Mouse (Mus musculus) frontal cortex, adult 2 months (tissue): ENCODE data around the gene Diras2. TPM values are rescaled to one million over a fixed set of nuclear protein-coding genes. Genes with fewer than 3 reads are reported as not detected.
"Not testable (repeated sequence)": the region's sequence is repeated elsewhere in the genome, so short reads cannot be mapped to it uniquely, and the experiment has no call there.

Experiments used
- DNase-seq, 2 experiments: peaks; one replicate each; pipeline ENCODE4 v3.0.0; 2022; ENCODE audit warnings: low spot score in 1 of 2; ENCODE audit errors: extremely low spot score in 1 of 2
- polyA plus RNA-seq: library from polyadenylated mRNA; depleted of rRNA; stranded (reverse); fragments of >200 nt; gene quantifications from 2 replicates; pipeline ENCODE4 v1.2.3, GENCODE M21; 2012

The Diras2 gene
- polyA plus RNA-seq, 1 experiment: 126 TPM

DNA sequence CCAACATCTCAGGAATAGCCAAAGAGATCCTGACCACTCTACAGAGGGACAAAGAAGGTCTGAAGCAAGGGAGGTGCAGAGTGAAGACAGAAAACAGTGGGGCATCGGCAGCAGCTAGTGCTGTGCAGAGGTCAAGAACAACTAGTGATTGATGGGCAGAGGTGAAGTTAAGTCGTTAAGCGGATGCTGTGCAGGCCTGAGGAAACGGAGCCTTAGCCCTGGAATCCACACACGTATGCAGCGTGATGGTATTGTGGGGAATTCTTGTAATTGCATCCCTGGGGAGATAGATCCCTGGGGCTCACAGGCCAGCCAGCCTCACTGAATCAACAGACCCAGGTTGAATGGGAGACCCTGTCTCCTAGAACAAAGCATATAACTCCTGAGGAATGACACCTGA lies 9.9 kb downstream of the Diras2 start:
- no peak for DNase-seq

GRCm38 (mm10) chr13:52519425-52519824 lies 11.7 kb downstream of the Diras2 start:
- no peak for DNase-seq

DNA sequence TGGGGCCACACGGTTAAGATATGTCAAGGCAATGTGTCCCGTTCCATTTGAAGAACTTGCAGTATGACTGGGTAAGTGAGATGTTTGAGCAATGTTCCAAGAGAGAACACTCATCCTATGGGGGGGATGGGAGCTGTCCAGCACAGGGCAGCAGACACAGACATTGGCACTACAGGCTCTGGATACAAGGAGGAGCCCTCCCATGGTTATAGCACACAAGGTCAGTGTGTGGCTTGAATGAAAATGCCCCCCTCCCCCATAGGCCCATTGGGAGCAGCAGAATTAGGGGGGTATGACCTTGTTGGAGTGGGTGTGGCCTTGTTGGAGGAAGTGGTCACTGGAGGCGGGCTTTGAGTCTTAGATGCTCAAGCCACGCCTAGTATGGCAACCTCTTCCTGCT lies 12.7 kb downstream of the Diras2 start:
- DNase-seq: no peak

GRCm38 (mm10) chr13:52517021-52517420 lies 14.1 kb downstream of the Diras2 start:
- DNase-seq: no peak

DNA sequence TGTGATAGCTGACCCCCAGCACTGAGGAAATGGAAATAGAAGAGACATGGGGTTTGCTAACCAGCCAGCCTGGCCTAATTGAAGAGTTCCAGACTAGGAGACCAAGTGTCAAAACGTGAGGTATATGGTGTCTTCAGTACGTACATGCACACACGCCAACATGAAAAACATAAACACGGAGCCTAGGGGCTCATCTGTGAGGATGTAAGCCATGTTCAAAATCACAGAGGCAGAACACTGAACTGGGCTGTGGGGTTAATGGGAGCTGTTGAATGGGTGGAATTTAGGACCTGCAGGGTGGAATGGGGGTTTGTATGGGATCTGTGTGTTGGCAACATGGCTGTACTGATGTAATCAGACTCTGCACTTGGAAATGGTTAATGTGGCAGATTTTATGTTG lies 14.5 kb downstream of the Diras2 start:
- DNase-seq: no peak

GRCm38 (mm10) chr13:52516051-52516450 lies 15.0 kb downstream of the Diras2 start:
- DNase-seq: no peak

- DNase-seq: no peak
These were observed 17.5 kb downstream of the Diras2 start for GRCm38 (mm10) chr13:52513554-52513953.

DNA sequence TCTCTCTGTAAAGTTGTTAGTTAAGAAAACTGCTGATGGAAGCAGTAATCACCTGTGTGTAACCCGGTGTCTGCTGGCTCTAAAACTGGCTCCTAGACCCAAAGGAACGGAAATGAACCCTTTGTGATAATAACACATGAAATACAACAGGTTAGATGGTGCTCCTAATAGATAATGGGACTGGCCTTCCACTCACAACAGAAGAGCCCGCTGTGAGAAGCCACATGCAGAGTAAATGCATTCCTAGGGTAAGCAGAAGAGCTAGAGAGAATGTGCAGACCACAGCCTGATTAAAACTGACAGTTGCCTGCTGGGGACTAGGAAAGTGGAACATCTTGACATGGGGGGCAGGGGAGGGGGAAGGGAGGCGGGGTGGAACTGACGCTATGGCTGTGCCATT lies 18.7 kb downstream of the Diras2 start:
- no peak for DNase-seq

DNA sequence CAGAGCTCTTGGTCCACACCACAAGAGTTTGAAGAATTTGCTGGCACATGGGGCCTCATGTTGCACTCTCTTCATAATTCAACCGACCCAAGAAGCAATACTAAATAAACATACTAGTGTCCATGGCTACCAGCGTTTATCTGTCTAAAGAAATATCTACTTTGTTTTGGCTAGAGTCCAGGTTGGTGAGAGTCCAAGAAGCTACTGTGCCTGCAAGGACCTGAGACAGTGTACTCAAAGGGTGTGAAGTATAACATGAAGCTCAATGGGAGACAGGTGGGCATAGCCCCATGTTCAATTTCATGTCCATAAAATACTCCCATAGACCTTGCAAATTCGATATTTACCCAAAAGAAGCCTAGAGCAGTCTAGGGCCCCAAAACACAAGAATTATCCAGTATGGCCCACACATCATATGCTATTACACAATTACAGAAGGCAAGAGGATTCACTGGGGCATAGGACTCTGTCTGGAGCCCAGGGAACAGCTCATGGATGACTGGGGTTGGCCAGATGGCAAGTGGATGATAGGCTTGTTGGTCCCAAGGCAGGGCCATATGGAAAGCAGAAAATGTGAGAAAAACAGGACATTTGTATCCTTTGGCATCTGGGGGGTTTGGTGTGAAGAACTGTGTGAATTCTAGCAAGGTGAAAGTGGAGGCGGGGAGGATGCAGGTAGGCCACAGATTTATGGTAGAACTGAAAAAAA lies 20.8 kb downstream of the Diras2 start:
- no peak for DNase-seq

DNA sequence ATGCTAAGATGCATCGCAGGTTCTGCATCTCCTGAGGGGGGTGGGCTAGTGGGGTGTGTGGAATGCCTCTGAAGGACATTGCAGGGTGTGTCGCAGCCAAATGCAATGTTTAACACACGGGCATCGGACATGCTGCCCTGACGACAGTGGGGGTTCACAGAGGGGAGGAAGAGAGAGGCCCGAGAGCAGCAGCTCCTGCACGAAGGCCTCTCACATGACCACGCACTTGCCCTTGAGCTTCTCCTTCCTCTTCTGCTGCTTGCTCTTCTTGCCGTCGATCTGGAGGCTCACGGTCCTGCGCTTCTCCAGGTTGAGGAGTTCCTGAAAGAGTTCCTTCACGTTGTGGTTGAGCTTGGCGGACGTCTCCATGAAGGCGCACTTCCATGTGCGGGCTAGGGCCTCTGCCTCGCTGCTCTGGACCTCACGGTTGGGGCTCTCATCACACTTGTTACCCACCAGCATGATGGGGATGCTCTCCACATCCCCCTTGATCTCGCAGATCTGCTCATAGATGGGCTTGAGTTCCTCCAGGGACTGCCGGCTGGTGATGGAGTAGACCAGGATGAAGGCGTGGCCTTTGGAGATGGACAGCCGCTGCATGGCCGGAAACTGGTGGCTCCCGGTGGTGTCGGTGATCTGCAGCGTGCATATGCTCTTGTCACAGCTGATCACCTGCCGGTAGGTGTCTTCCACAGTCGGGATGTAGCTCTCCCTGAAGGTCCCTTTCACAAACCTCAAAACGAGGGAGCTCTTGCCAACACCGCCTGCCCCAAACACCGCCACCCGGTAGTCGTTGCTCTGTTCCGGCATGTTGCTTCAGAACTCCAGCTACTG lies 23.4 kb downstream of the Diras2 start:
- DNase-seq: no peak

DNA sequence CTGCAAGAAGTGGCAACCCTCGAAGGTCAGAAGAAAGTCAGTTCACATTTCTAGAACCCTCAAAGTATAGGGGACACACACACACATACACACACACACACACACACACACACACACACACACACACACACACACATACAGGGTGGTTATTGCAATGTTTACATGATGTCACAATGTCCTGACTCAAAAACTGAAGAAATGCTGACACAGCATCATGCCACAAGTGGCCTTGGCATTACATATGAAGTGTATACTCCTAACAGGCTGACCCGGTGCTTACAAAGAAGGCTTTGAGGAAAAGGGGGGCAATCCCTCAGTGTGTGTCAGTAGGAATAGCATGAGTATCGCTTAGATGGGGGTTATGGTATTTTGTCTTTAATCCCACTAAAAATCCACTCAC lies 24.3 kb downstream of the Diras2 start:
- DNase-seq: not testable (repeated sequence)

DNA sequence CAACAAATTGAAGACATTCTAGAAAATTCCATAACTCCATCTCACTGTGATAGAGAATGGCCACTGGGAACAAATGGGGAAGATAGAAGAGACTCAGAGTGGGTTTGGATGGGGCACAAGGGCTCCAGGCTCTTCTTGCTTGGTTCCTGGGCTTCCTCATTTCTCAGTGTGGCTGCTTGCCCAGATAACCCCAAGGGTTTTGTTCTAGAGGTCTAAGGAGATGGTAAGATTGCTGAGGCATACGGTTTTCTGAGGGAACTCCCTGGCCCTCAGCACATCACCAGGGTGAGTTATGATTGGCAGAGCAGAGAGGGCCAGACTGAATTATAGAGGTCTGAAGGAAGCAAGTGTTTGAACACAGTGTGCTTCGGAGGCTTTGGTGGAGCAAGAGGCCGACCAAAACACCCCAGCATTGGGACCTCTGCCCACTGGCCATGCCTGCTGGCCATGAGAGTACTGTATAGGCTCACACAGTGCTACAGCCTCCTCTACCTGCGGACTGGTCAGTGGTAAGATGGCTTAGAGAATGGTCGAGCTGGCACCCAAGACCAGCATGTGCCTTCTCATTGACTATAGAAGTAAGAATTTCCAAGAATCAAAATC lies 25.3 kb downstream of the Diras2 start:
- not testable (repeated sequence) for DNase-seq

DNA sequence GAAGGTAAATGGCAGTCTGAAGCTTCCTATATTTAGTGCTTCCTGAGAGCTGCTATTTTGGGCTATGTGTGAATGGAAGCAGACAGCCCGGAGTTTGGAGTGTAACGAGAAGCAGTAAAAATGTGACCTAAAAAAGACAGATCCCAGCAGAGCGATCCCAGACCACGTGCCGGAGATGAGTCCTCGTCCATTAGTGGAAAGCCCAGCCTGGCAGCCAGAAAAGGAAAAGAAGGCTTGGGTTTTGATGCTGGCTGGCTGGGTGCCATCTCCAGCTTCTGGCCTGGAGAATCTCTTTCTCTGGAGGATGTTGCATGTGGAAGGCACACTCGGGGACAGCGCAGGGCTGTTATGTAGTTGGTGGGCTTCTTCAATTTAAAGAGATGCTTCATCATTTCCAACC lies 29.4 kb downstream of the Diras2 start:
- DNase-seq: peak; percentile 84 to 86

DNA sequence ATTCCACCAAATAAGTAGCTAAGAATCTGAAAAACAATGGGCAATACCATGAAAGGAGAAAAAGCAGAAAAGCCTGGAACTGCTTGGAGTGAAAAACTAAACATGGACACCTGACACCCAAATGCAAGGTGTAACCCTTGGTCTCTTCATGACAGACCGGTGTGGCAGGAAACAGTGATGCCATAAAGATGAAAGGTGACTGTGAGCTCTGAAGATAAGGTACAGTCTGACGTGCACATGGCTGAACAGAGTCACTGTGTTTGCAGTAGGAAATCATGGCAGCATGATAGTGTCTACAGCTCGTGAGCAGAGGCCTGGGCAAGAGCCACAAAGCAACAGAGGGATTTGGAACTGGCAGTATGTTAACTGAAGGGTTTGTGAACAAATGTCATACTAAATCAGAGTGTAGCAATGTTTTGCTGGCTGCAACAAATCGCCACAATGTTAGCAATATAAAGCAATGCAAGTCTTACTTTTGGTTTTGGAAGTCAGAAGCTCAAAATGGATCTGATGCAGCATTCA lies 34.0 kb downstream of the Diras2 start:
- no peak for DNase-seq

- no peak for DNase-seq
These were observed 42.3 kb downstream of the Diras2 start for GRCm38 (mm10) chr13:52488821-52489220.

GRCm38 (mm10) chr13:52484064-52484463 lies 47.0 kb downstream of the Diras2 start:
- no peak for DNase-seq

GRCm38 (mm10) chr13:52481786-52482185 lies 49.3 kb downstream of the Diras2 start:
- no peak for DNase-seq

- no peak for DNase-seq
These were observed 51.9 kb downstream of the Diras2 start for GRCm38 (mm10) chr13:52479146-52479545.

DNA sequence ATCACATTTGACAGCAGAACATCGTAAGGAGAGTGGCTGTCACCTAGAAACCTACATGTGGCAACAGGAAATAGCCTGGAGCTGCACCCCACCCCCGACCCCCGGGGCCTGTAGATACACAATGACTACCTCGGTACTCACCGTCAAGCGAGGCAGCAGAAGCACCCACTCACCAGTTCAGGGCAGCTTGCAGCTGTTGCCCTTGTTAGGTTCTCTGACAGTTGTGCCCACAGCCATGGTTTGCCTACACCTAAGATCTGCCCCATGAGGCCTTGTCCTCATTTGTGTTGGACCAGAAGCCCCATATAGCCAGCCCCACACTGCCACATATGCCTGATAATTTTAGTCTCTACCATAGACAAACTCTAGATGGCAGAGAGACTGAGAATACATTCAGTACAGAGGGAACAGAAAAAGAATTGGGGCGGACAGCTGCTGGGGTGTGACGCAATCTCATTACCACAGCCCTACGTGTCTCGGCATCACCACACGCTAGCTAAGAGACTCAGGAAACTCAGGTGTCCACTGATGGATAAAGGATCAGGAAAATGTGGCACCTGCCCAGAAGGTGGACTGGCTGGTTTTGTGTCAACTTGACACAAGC lies 54.0 kb downstream of the Diras2 start:
- DNase-seq: no peak

GRCm38 (mm10) chr13:52476222-52476621 lies 54.9 kb downstream of the Diras2 start:
- no peak for DNase-seq

DNA sequence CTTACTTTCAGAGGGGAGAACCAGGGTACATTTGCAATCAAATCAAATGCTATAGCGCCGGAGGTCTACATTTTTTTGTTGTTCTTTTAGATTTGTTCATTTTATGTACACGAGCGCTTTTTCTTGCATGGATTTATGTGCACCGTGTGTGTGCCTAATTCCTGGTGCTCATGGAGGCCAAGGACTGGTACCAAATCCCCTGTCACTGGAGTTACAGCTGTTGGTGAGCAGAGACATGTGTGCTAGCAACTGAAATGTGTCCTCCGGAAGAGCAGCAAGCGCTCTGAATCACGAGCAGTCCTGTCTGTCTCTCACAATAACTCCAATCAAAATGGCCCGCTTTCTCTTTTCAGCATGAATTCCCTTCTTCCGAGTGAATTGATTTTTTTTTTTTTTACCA lies 55.8 kb downstream of the Diras2 start:
- DNase-seq: no peak
